Mouse (Mus musculus): ENCODE measurements around the gene Usp25. TPM values are rescaled to one million over a fixed set of nuclear protein-coding genes. Genes with fewer than 3 reads are reported as not detected.
A peak's percentile ranks its signal among the peaks of the same experiment; 100 is the strongest.

The Usp25 gene
- polyA plus RNA-seq, 1 experiment from 2014 or later: 4.1 TPM

DNA sequence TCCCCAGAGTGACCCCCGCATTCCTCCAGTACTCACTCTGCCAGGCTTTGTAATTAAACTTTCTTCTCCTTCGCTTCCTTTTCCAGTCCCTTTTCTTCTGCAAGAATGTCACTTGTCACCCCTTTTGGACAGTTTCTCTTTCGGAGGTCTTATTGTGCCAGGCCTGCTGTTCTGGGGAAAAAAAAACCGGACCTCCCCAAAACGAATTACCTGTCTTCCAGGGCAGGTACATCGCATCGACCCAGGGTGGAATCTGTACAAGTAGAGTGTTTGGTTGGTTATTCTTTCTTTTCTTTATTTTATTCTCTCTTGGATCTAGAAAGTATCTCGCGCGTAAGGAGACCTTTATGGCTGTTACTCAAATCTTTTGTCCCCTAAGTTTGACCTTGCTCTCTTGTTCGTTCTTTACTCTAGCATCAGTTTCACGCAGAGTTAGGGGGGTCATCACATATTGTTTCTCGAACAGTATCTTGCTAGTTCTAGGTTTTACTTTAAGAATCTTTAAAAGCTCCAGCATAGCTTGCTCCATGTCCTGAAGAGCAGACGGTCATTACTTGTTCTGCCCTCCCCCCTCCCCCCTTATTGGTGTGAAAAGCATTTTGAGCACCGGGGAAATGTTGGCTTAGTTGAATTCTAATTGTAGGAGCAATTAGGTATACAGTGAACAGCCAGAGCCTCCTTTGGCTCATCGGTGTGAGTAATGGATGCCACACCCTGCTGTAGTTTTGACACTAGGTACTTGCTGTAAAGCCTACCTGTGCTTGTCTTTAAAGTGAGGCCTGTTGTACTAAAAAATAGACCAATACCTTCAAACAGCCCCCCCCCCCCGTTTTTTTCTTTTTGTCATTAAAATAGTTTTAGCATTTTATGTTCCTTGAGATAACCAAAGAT lies 1.1 kb downstream of the Usp25 start:
- WGBS: 3% methylated on average over 17 of the region's 17 CpGs
- ATAC-seq: no peak

DNA sequence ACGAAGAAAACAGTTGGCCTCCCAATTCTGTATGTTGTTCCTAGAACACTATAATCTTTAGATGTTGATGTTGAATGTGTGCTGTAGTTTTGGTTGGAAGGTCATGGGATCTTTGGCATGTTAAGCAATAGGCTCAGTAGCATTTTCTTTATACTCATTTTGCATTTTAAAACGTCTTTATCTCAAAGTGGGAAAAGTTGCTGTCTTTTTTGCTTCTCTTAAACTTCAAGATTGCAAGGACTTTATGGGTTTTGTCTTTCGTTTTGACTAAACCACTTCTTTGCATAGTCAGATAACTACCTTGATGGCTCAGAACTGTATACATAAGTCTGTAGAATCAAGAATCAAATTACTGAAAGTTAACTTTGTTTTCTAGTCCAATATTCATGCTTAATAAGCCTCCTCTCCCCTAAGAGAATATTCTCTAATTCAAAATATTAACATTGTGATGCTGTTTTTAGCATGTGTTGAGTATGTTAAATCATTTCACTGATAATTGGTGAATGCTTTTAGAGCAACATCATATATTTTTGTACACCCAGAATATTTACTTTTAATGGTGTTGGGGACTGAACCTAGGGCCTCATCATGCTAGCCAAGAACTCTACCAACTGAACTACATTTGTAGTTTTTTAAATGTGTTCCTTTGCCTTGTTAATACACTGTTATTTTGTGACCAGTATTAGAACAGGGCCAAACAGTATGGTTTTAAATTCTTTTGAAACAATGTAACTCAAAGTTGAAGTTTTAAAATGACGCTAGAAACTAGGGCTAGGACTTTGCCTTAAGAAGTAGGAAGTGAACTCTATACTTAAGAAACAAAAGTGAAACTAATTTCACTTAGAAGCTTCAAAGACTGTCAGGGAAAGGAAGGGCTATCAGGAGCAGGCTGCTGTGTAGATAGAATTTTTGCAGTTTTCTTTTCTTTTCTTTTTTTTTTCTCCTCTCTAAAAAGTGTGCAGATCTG lies 2.2 kb downstream of the Usp25 start:
- Histone ChIP-seq H3K9ac (ENCODE audit: low read depth, low read length) (no peak overlapping the region), H3K27me3 (replicated peaks; ENCODE audit: control insufficient read depth, insufficient read depth, low read length) (no peaks in the 10 kb centered on the region), H3K4me1 (ENCODE audit: control insufficient read depth, insufficient read depth, low read length) (peaks cover 7% of the 10 kb centered on the region), H3K4me2 (ENCODE audit: low read depth, low read length) (peak overlapping the region; percentile 53), H3K4me3 (ENCODE audit: low read length) (0 out of 2 replicates have a peak overlapping the region, but pooled peaks have one; percentile 83), H3K9me3 (ENCODE audit: control insufficient read depth, low read length) (no peaks in the 10 kb centered on the region), H3K36me3 (ENCODE audit: control insufficient read depth, insufficient read depth, low read length) (no peaks in the 10 kb centered on the region), H3K27ac (ENCODE audit: low read length) (no peak overlapping the region)
- no peak for ATAC-seq
- 47% methylated on average over 4 of the region's 4 CpGs for WGBS

More for the DNA sequence above, 1.1 kb downstream of the Usp25 start:
- Histone ChIP-seq H3K27me3 (replicated peaks; ENCODE audit: control insufficient read depth, insufficient read depth, low read length) (no peaks in the 10 kb centered on the region), H3K36me3 (ENCODE audit: control insufficient read depth, insufficient read depth, low read length) (no peaks in the 10 kb centered on the region), H3K4me1 (ENCODE audit: control insufficient read depth, insufficient read depth, low read length) (peaks cover 4% of the 10 kb centered on the region; the same call in 1 of the 2 replicates), H3K27ac (ENCODE audit: low read length) (peak overlapping the region; percentile 96), H3K9me3 (ENCODE audit: control insufficient read depth, low read length) (no peaks in the 10 kb centered on the region), H3K4me3 (ENCODE audit: low read length) (peak overlapping the region; percentile 83), H3K9ac (ENCODE audit: low read depth, low read length) (peak overlapping the region; percentile 89), H3K4me2 (ENCODE audit: low read depth, low read length) (peak overlapping the region; percentile 53)

DNA sequence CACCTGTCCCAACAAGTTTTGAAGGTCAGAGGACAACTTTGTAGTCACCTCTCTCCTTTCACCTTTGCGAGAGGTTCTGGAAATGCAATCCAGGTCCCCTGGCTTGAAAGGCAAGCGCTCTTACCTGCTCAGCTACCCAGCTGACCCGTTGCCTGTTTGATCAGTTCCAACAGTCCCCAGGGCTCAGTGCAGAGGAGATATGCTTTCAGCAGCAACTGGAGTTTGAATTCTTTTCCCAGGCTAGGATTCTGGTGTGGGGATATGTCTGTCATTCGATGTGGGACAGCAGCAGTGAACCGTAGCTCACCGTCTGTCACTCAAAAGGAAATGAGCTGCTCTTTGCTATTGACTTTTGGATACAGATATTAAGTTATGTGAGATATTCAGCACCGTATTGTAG lies 4.4 kb downstream of the Usp25 start:
- peaks cover 7% of the 10 kb centered on the region for H3K4me1 ChIP-seq (ENCODE audit: control insufficient read depth, insufficient read depth, low read length)
- no peak overlapping the region for H3K27ac ChIP-seq (ENCODE audit: low read length)
- H3K36me3 ChIP-seq (ENCODE audit: control insufficient read depth, insufficient read depth, low read length): no peaks in the 10 kb centered on the region
- no peak overlapping the region for H3K4me2 ChIP-seq (ENCODE audit: low read depth, low read length)
- ATAC-seq: no peak
- no peaks in the 10 kb centered on the region for H3K9me3 ChIP-seq (ENCODE audit: control insufficient read depth, low read length)
- H3K9ac ChIP-seq (ENCODE audit: low read depth, low read length): 0 out of 2 replicates have a peak overlapping the region, but pooled peaks have one; percentile 14
- H3K4me3 ChIP-seq (ENCODE audit: low read length): no peak overlapping the region
- 78% methylated on average over 7 of the region's 7 CpGs for WGBS
- no peaks in the 10 kb centered on the region for H3K27me3 ChIP-seq (replicated peaks; ENCODE audit: control insufficient read depth, insufficient read depth, low read length)

DNA sequence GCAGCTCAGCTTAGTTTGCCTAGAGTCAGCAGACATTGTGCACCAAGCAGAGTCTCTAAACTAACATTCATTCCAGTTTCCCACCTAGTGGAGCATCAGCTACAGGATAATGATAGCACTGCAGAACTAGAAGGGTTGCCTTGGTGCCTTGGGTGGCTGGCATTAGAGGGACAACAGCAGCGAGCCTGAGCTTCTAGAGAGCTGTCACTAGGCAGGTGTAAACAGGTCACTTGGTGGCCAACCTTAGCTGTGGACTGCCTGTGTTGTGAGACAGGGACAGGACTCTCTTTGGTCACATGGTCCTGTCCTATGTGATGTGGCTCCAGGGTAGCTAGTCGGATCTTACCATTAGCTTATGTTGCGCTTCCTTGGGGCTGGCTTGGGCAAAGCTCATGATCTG lies 6.7 kb downstream of the Usp25 start:
- WGBS: 67% methylated on average over 3 of the region's 3 CpGs

DNA sequence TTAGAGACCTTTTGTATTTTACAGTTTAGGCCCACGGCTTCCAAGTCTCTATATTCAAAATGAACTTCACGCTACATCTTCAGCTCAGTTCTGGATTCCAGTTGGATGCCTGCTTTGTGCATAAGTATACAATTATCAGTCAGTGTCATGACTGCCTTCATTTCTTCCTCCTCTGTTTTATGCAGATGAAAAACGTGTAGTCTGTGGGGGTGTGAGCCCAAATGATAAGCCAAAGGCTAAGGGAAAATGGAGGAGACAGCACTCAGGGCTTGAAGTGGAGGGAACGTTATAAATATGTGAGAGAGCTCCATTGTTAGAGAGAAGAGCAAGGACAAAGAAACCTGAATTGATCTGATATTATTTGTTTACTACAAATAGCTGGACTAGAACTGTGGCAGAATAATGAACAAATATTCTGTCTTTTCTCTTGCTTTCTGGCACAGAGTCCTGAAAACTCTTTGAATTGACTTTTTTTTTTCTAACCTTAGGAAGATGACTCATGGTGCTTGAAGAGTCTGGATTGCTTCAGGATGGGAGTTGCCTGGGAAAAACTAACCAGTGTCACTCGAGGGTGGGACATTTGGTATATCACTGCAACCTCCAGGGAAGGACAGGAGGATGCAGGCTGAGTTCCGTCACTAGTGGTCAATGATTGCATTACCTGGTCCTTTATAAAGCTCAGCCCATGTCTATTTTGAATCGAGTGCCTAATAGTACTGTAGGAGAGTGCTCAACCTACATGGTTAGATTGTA lies 10.3 kb downstream of the Usp25 start:
- ATAC-seq: no peak
- Histone ChIP-seq H3K27ac (ENCODE audit: low read length) (no peak overlapping the region), H3K36me3 (ENCODE audit: control insufficient read depth, insufficient read depth, low read length) (peaks cover 4% of the 10 kb centered on the region), H3K9me3 (ENCODE audit: control insufficient read depth, low read length) (no peaks in the 10 kb centered on the region), H3K9ac (ENCODE audit: low read depth, low read length) (no peak overlapping the region), H3K4me1 (ENCODE audit: control insufficient read depth, insufficient read depth, low read length) (peaks cover 15% of the 10 kb centered on the region), H3K4me2 (ENCODE audit: low read depth, low read length) (no peak overlapping the region), H3K27me3 (replicated peaks; ENCODE audit: control insufficient read depth, insufficient read depth, low read length) (no peaks in the 10 kb centered on the region), H3K4me3 (ENCODE audit: low read length) (no peak overlapping the region)
- 78% methylated on average over 7 of the region's 7 CpGs for WGBS

More for the DNA sequence above, 6.7 kb downstream of the Usp25 start:
- no peaks in the 10 kb centered on the region for H3K9me3 ChIP-seq (ENCODE audit: control insufficient read depth, low read length)
- no peak overlapping the region for H3K4me2 ChIP-seq (ENCODE audit: low read depth, low read length)
- H3K9ac ChIP-seq (ENCODE audit: low read depth, low read length): no peak overlapping the region
- H3K4me1 ChIP-seq (ENCODE audit: control insufficient read depth, insufficient read depth, low read length): peaks cover 7% of the 10 kb centered on the region
- H3K36me3 ChIP-seq (ENCODE audit: control insufficient read depth, insufficient read depth, low read length): peaks cover 4% of the 10 kb centered on the region
- no peak overlapping the region for H3K4me3 ChIP-seq (ENCODE audit: low read length)
- no peak overlapping the region for H3K27ac ChIP-seq (ENCODE audit: low read length)
- ATAC-seq: no peak
- H3K27me3 ChIP-seq (replicated peaks; ENCODE audit: control insufficient read depth, insufficient read depth, low read length): no peaks in the 10 kb centered on the region

DNA sequence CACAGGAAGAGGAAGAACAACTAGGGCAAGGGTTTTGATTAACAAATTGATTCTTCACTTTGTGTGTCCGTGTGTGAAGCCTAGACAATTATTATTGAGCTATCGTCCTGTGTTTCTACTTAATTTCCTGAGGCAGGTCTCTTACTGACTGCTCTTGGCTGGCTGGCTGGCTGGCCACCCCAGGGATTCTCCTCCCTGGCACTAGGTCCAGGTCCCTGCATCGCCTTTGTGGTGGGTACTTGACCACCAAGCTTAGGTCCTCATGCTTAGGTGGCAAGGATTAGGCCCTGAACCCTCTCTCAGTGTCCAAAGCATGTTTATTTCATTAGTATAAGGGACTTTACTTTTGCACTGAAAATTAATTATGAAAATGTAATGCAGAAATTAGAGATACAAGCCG lies 12.6 kb downstream of the Usp25 start:
- Histone ChIP-seq H3K27ac (ENCODE audit: low read length) (no peak overlapping the region), H3K4me2 (ENCODE audit: low read depth, low read length) (no peak overlapping the region), H3K36me3 (ENCODE audit: control insufficient read depth, insufficient read depth, low read length) (peaks cover 4% of the 10 kb centered on the region), H3K9ac (ENCODE audit: low read depth, low read length) (no peak overlapping the region), H3K4me3 (ENCODE audit: low read length) (no peak overlapping the region), H3K4me1 (ENCODE audit: control insufficient read depth, insufficient read depth, low read length) (peaks cover 14% of the 10 kb centered on the region), H3K27me3 (replicated peaks; ENCODE audit: control insufficient read depth, insufficient read depth, low read length) (no peaks in the 10 kb centered on the region), H3K9me3 (ENCODE audit: control insufficient read depth, low read length) (no peaks in the 10 kb centered on the region)
- WGBS: 95% methylated on average over 4 of the region's 4 CpGs
- ATAC-seq: no peak

DNA sequence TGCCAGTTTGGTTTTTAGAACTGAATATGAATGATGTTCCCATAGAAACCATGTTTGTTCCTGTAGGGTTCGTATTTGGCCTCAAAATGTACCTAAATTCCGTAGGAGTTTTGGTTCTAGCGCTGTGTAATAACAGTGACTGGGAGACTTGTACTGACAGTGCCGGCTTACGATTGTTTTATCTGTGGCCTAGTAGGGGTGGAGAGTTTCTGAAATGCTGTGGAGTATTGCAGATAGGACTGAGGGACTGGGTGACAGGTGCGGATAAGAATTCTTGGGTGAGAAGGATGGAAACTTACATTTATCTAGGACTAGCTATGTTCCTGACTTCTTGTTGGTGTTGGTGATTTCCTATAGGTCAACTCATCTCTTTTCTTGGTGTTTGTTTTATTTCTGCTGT lies 13.4 kb downstream of the Usp25 start:
- Histone ChIP-seq H3K9me3 (ENCODE audit: control insufficient read depth, low read length) (no peaks in the 10 kb centered on the region), H3K27ac (ENCODE audit: low read length) (no peak overlapping the region), H3K36me3 (ENCODE audit: control insufficient read depth, insufficient read depth, low read length) (peaks cover 4% of the 10 kb centered on the region), H3K9ac (ENCODE audit: low read depth, low read length) (no peak overlapping the region), H3K4me2 (ENCODE audit: low read depth, low read length) (no peak overlapping the region), H3K27me3 (replicated peaks; ENCODE audit: control insufficient read depth, insufficient read depth, low read length) (no peaks in the 10 kb centered on the region), H3K4me3 (ENCODE audit: low read length) (no peak overlapping the region), H3K4me1 (ENCODE audit: control insufficient read depth, insufficient read depth, low read length) (peaks cover 14% of the 10 kb centered on the region)
- WGBS: 91% methylated on average over 6 of the region's 6 CpGs
- ATAC-seq: peak; percentile 65

DNA sequence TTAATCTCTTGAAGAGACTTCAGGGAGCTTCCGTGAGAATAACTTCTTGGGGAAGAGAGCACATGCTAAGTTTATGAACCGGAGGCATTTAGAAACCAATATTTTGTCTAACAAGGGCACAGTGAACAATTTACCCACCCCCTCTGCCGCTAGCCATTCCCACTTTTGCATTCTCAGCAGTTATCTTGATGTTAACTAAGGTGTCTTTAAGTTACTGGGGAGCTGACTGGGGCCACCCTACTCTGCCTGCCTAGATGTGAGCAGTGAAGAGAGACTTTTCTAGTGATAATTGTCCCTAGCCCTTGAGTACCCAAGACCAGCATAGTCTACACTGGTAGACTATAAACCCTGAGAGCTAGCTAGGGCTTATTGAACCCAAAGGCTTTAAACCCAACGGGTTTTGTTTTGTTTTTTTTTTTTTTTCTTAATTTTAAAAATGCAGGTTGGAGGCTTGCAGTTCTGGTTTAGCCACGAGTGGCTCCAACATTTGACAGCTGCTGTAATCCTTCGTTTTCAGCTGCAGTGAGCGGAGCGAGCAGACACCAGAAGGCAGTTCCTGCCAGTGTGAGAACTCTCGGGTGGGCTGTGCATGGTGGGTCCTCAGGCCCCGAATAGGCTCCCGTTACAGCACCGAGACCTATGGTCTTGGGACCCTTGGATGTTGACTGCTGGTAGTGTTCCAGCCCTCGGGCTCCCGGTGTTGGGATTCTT lies 14.6 kb downstream of the Usp25 start:
- ATAC-seq: peak; percentile 8; the same call in 1 of the 2 replicates
- Histone ChIP-seq H3K27me3 (replicated peaks; ENCODE audit: control insufficient read depth, insufficient read depth, low read length) (no peaks in the 10 kb centered on the region), H3K4me1 (ENCODE audit: control insufficient read depth, insufficient read depth, low read length) (peaks cover 14% of the 10 kb centered on the region), H3K36me3 (ENCODE audit: control insufficient read depth, insufficient read depth, low read length) (peaks cover 4% of the 10 kb centered on the region), H3K27ac (ENCODE audit: low read length) (peak overlapping the region; percentile 6; the same call in 1 of the 2 replicates), H3K4me2 (ENCODE audit: low read depth, low read length) (peak overlapping the region; percentile 33), H3K9me3 (ENCODE audit: control insufficient read depth, low read length) (no peaks in the 10 kb centered on the region), H3K4me3 (ENCODE audit: low read length) (no peak overlapping the region; the same call in 1 of the 2 replicates), H3K9ac (ENCODE audit: low read depth, low read length) (no peak overlapping the region)
- 62% methylated on average over 14 of the region's 14 CpGs for WGBS
